Mouse (Mus musculus): ENCODE measurements around the gene Tnip1.

- TF ChIP-seq CTCF (conservative IDR thresholded peaks at IDR 0.05; ENCODE audit: insufficient read depth, insufficient read length, low read depth, low read length) = no peak
- TF ChIP-seq POLR2A (IDR thresholded peaks at IDR 0.05; ENCODE audit: low read depth, low read length) = no peak
Measured at GRCm38 (mm10) chr11:54907259-54907658, 55.5 kb downstream of the Tnip1 start.
